Mouse (Mus musculus): ENCODE results near the gene Lzic. TPM values are rescaled to one million over a fixed set of nuclear protein-coding genes. Genes with fewer than 3 reads are reported as not detected.

Gene Lzic
- 21.7 and 22.7 TPM in 2 replicates for total RNA-seq (2014; fragmentation: Nextera tagmentation)
- 50.7 and 54.8 TPM in 2 replicates for total RNA-seq (2017)
- polyA plus RNA-seq (2012): 8.3 and 12.2 TPM in 2 replicates

GRCm38 (mm10) chr4:149485053-149485824 is at the start of gene Lzic, which contains the start of gene Nmnat1:
TSS of gene Lzic (plus strand) at chr4:149485229.
TSS of gene Nmnat1 (minus strand) at chr4:149485202.
- Histone ChIP-seq H3K9me3 (replicated peaks) (no peaks in the 10 kb centered on the region), H3K4me1 (ENCODE audit: insufficient read depth, low read depth, low read length) (peaks cover 6% of the 10 kb centered on the region), H3K36me3 (replicated peaks) (peaks cover 42% of the 10 kb centered on the region), H3K27me3 (ENCODE audit: insufficient read depth, low read length) (no peaks in the 10 kb centered on the region), H3K4me3 (ENCODE audit: low read depth, low read length) (peak within 1 kb of the TSS; percentile 84)
- DNase-seq (ENCODE audit: low spot score) (peak; percentile 77), ATAC-seq (ENCODE audit: extremely low read depth, insufficient number of reproducible peaks, low FRiP score, poor library complexity, severe bottlenecking) (peak; percentile 90)
- TF ChIP-seq POLR2AphosphoS5 (IDR thresholded peaks at IDR 0.05; ENCODE audit: insufficient replicate concordance, low read depth, low read length) (no peak), TAL1 (conservative IDR thresholded peaks at IDR 0.05; ENCODE audit: low read depth, low read length) (no peak), GATA2 (IDR thresholded peaks at IDR 0.05; ENCODE audit: borderline replicate concordance, low read depth, low read length) (no peak), CTCF (IDR thresholded peaks at IDR 0.05; ENCODE audit: low read depth, low read length) (no peak), GATA1 (IDR thresholded peaks at IDR 0.05; ENCODE audit: borderline replicate concordance, low read length) (no peak)

DNA sequence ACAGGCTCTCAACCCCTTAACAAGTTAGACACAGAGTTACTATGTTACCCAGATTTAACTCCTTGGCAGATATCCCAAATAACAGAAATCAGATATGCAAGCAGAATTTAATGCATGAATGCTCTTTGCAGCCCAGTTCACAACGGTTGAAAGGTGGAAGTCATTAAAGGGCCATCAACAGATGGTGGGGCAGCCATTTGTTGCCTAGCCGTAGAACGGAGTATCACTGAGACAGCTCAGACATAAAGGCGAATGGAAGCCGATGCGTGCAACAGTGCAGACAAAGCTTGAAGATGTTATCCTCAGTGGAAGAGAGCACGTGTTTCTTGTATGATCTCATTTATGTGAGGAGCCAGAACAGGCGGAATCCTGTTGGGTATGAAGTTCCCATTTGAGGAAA is 44.5 kb upstream of the Lzic start:
- peaks cover 50% of the 10 kb centered on the region for H3K4me1 ChIP-seq (ENCODE audit: insufficient read depth, low read depth, low read length)
- peak; percentile 30 for DNase-seq (ENCODE audit: low spot score)
- H3K9me3 ChIP-seq (replicated peaks): no peaks in the 10 kb centered on the region
- TF ChIP-seq POLR2AphosphoS5 (IDR thresholded peaks at IDR 0.05; ENCODE audit: insufficient replicate concordance, low read depth, low read length) (no peak), GATA2 (IDR thresholded peaks at IDR 0.05; ENCODE audit: borderline replicate concordance, low read depth, low read length) (no peak), TAL1 (conservative IDR thresholded peaks at IDR 0.05; ENCODE audit: low read depth, low read length) (no peak), CTCF (IDR thresholded peaks at IDR 0.05; ENCODE audit: low read depth, low read length) (no peak), GATA1 (IDR thresholded peaks at IDR 0.05; ENCODE audit: borderline replicate concordance, low read length) (no peak)
- no peaks in the 10 kb centered on the region for H3K36me3 ChIP-seq (replicated peaks)
- ATAC-seq (ENCODE audit: extremely low read depth, insufficient number of reproducible peaks, low FRiP score, poor library complexity, severe bottlenecking): peak; percentile 61
- H3K4me3 ChIP-seq (ENCODE audit: low read depth, low read length): no peak overlapping the region; the same call in 1 of the 2 replicates
- H3K27me3 ChIP-seq (ENCODE audit: insufficient read depth, low read length): no peaks in the 10 kb centered on the region

- no peak overlapping the region for H3K4me3 ChIP-seq (ENCODE audit: low read depth, low read length)
- TF ChIP-seq TAL1 (conservative IDR thresholded peaks at IDR 0.05; ENCODE audit: low read depth, low read length): no peak
- TF ChIP-seq POLR2AphosphoS5 (IDR thresholded peaks at IDR 0.05; ENCODE audit: insufficient replicate concordance, low read depth, low read length): no peak
- no peak for TF ChIP-seq GATA1 (IDR thresholded peaks at IDR 0.05; ENCODE audit: borderline replicate concordance, low read length)
- no peak for TF ChIP-seq GATA2 (IDR thresholded peaks at IDR 0.05; ENCODE audit: borderline replicate concordance, low read depth, low read length)
- TF ChIP-seq CTCF (IDR thresholded peaks at IDR 0.05; ENCODE audit: low read depth, low read length): no peak
- no peaks in the 10 kb centered on the region for H3K36me3 ChIP-seq (replicated peaks)
- no peak for ATAC-seq (ENCODE audit: extremely low read depth, insufficient number of reproducible peaks, low FRiP score, poor library complexity, severe bottlenecking)
- peaks cover 59% of the 10 kb centered on the region for H3K4me1 ChIP-seq (ENCODE audit: insufficient read depth, low read depth, low read length)
- H3K27me3 ChIP-seq (ENCODE audit: insufficient read depth, low read length): no peaks in the 10 kb centered on the region
- no peak for DNase-seq (ENCODE audit: low spot score)
- no peaks in the 10 kb centered on the region for H3K9me3 ChIP-seq (replicated peaks)
These were observed 42.6 kb upstream of the Lzic start for GRCm38 (mm10) chr4:149442436-149442835.

- no peaks in the 10 kb centered on the region for H3K36me3 ChIP-seq (replicated peaks)
- no peaks in the 10 kb centered on the region for H3K9me3 ChIP-seq (replicated peaks)
- peaks cover 54% of the 10 kb centered on the region for H3K4me1 ChIP-seq (ENCODE audit: insufficient read depth, low read depth, low read length)
- H3K27me3 ChIP-seq (ENCODE audit: insufficient read depth, low read length): no peaks in the 10 kb centered on the region
- no peak for TF ChIP-seq GATA2 (IDR thresholded peaks at IDR 0.05; ENCODE audit: borderline replicate concordance, low read depth, low read length)
- TF ChIP-seq TAL1 (conservative IDR thresholded peaks at IDR 0.05; ENCODE audit: low read depth, low read length): no peak
- no peak for TF ChIP-seq POLR2AphosphoS5 (IDR thresholded peaks at IDR 0.05; ENCODE audit: insufficient replicate concordance, low read depth, low read length)
- TF ChIP-seq GATA1 (IDR thresholded peaks at IDR 0.05; ENCODE audit: borderline replicate concordance, low read length): no peak
- no peak for TF ChIP-seq CTCF (IDR thresholded peaks at IDR 0.05; ENCODE audit: low read depth, low read length)
- H3K4me3 ChIP-seq (ENCODE audit: low read depth, low read length): no peak overlapping the region
- ATAC-seq (ENCODE audit: extremely low read depth, insufficient number of reproducible peaks, low FRiP score, poor library complexity, severe bottlenecking) (no peak), DNase-seq (ENCODE audit: low spot score) (no peak)
These were observed 40.6 kb upstream of the Lzic start for GRCm38 (mm10) chr4:149444465-149444864.

- DNase-seq (ENCODE audit: low spot score) (peak; percentile 86), ATAC-seq (ENCODE audit: extremely low read depth, insufficient number of reproducible peaks, low FRiP score, poor library complexity, severe bottlenecking) (peak; percentile 88)
- peak overlapping the region; percentile 69 for H3K4me3 ChIP-seq (ENCODE audit: low read depth, low read length)
- H3K27me3 ChIP-seq (ENCODE audit: insufficient read depth, low read length): no peaks in the 10 kb centered on the region
- peaks cover 48% of the 10 kb centered on the region for H3K4me1 ChIP-seq (ENCODE audit: insufficient read depth, low read depth, low read length)
- no peaks in the 10 kb centered on the region for H3K36me3 ChIP-seq (replicated peaks)
- no peak for TF ChIP-seq GATA1 (IDR thresholded peaks at IDR 0.05; ENCODE audit: borderline replicate concordance, low read length)
- TF ChIP-seq POLR2AphosphoS5 (IDR thresholded peaks at IDR 0.05; ENCODE audit: insufficient replicate concordance, low read depth, low read length): no peak
- peak; percentile 41 for TF ChIP-seq CTCF (IDR thresholded peaks at IDR 0.05; ENCODE audit: low read depth, low read length)
- H3K9me3 ChIP-seq (replicated peaks): no peaks in the 10 kb centered on the region
These were observed 39.9 kb upstream of the Lzic start for GRCm38 (mm10) chr4:149444964-149445701.

DNA sequence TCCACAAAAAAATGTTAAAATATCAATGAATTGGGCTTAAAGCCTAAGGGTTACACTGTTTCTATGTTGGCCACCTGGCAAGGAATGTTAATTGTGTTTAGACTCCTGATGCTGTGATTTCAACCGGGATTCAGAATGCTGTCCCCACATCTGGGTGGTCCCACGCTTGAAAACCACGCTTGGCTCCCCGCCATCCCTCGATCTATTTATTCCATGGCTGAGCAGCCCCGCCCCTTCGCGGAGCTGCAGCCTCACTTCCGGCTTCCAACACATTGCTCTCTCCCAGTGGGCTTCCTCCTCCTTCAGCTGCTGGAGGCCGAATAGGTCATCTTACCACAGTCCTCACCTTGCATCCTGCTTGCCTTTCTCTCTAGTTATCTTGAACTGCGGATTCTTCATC is 39.2 kb upstream of the Lzic start:
- Histone ChIP-seq H3K27me3 (ENCODE audit: insufficient read depth, low read length) (no peaks in the 10 kb centered on the region), H3K4me3 (ENCODE audit: low read depth, low read length) (peak overlapping the region; percentile 6; the same call in 1 of the 2 replicates), H3K4me1 (ENCODE audit: insufficient read depth, low read depth, low read length) (peaks cover 40% of the 10 kb centered on the region), H3K36me3 (replicated peaks) (no peaks in the 10 kb centered on the region), H3K9me3 (replicated peaks) (no peaks in the 10 kb centered on the region)
- DNase-seq (ENCODE audit: low spot score) (no peak), ATAC-seq (ENCODE audit: extremely low read depth, insufficient number of reproducible peaks, low FRiP score, poor library complexity, severe bottlenecking) (no peak)
- no peak for TF ChIP-seq TAL1 (conservative IDR thresholded peaks at IDR 0.05; ENCODE audit: low read depth, low read length)
- TF ChIP-seq GATA2 (IDR thresholded peaks at IDR 0.05; ENCODE audit: borderline replicate concordance, low read depth, low read length): no peak
- TF ChIP-seq GATA1 (IDR thresholded peaks at IDR 0.05; ENCODE audit: borderline replicate concordance, low read length): no peak
- no peak for TF ChIP-seq POLR2AphosphoS5 (IDR thresholded peaks at IDR 0.05; ENCODE audit: insufficient replicate concordance, low read depth, low read length)
- no peak for TF ChIP-seq CTCF (IDR thresholded peaks at IDR 0.05; ENCODE audit: low read depth, low read length)
